Mouse (Mus musculus): Measurements from ENCODE around the gene Arhgef26. TPM values are rescaled to one million over a fixed set of nuclear protein-coding genes. Genes with fewer than 3 reads are reported as not detected.

The Arhgef26 gene
- polyA plus RNA-seq, 1 experiment from 2014 or later = 13.0 TPM

DNA sequence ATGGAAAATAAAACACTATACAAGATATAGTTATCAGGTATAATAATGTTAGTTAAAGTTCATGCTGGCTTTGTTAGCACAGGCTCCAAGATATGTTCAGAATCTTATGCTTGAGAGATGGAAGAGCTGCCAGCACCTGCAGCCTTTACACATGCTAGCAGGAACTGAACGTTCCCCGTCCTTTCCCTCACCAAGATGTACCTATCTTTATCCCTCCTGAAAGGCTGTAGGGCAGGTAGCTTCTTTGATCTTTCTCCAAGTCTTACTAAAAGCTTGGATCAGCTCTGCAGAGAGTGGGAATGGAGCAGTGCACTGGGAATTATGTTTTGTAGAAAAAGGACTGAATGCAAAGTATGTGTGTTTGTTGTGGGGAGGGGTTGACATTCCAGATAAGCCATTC is 64.3 kb downstream of the Arhgef26 start:
- Histone ChIP-seq H3K4me1 (replicated peaks; ENCODE audit: control insufficient read depth, insufficient read depth, low read length) (no peaks in the 10 kb centered on the region), H3K9me3 (ENCODE audit: control insufficient read depth) (no peaks in the 10 kb centered on the region), H3K36me3 (ENCODE audit: control insufficient read depth, insufficient read depth) (peaks cover 8% of the 10 kb centered on the region), H3K4me2 (replicated peaks; ENCODE audit: low read depth) (no peak overlapping the region), H3K4me3 (ENCODE audit: low read depth, low read length) (no peak overlapping the region), H3K27ac (ENCODE audit: low read depth, low read length) (no peak overlapping the region), H3K9ac (ENCODE audit: low read depth, low read length) (no peak overlapping the region), H3K27me3 (replicated peaks; ENCODE audit: control insufficient read depth, insufficient read depth, low read length) (no peaks in the 10 kb centered on the region)
- WGBS = 85% methylated on average over 2 of the region's 2 CpGs
- ATAC-seq = no peak
- no peak for TF ChIP-seq CTCF (IDR thresholded peaks at IDR 0.05; ENCODE audit: low read depth)

DNA sequence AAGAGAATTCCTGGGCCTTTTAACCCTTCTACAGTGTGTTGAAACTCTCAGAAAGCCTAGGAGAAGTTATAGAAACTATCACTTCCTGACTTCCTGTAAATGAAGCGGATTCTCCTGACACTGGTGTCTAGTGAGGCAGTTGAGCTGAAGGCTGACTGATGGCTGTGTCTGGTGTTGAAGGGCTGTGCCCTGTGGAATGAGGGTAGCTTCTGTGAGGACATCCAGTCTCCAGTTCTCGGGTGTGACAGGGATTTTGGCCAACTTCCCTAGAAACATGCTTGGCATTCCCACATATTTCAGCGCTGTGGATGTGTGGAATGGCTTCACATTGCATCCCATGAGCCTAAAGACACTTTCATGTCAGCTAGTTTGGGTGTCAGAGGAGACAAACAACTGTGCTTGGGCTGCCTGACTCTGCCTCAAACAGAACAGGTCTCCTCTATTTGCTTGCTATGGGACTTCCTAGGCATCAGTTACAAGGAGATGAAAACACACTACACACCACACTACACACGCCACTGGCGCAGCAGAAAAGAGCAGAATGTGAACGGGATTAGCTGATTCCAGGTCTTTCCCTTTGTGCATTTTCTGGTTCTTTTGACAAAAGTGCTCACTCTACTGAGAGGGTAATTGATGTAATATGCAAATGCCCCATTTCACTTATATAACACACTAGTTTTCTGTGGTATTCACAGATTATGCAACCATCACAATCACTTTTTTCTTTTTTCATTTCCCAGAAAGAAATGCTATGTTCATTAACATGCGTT is 66.5 kb downstream of the Arhgef26 start:
- ATAC-seq = no peak
- Histone ChIP-seq H3K27me3 (replicated peaks; ENCODE audit: control insufficient read depth, insufficient read depth, low read length) (no peaks in the 10 kb centered on the region), H3K36me3 (ENCODE audit: control insufficient read depth, insufficient read depth) (peaks cover 12% of the 10 kb centered on the region), H3K4me3 (ENCODE audit: low read depth, low read length) (no peak overlapping the region), H3K4me1 (replicated peaks; ENCODE audit: control insufficient read depth, insufficient read depth, low read length) (no peaks in the 10 kb centered on the region), H3K27ac (ENCODE audit: low read depth, low read length) (no peak overlapping the region), H3K9me3 (ENCODE audit: control insufficient read depth) (no peaks in the 10 kb centered on the region), H3K9ac (ENCODE audit: low read depth, low read length) (no peak overlapping the region), H3K4me2 (replicated peaks; ENCODE audit: low read depth) (no peak overlapping the region)
- 87% methylated on average over 7 of the region's 7 CpGs for WGBS
- TF ChIP-seq CTCF (IDR thresholded peaks at IDR 0.05; ENCODE audit: low read depth) = no peak

DNA sequence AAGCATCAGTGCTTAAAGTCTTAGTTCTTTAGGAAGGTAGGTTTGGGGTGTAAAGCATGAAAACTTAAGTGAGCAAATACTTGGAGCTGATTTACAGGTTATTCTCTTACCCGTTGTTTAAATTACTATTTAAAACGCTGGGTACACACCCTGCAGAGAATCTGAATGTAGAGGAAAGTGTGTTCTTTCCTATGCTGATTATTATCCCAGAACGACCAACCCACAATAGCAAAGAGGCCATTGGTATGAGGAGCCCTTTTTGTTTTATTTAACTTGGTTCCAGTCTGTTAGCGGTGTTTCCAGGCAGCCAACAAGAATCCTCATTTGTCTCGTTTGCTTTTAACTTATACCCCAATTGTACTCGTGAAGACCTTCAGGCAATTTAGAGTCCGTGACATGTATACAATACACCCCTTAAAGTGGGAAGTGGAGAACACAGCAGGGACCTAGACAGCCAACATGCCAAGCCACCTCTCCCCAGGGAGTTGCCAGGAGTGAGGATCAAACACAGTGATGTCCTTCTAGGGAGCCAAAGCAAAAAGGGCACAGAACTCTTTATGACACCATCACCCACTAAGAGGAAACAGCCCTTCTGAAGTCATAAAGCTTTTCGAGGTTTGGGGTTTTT is 71.5 kb downstream of the Arhgef26 start:
- no peak overlapping the region for H3K4me2 ChIP-seq (replicated peaks; ENCODE audit: low read depth)
- H3K27ac ChIP-seq (ENCODE audit: low read depth, low read length) = no peak overlapping the region
- H3K36me3 ChIP-seq (ENCODE audit: control insufficient read depth, insufficient read depth) = peaks cover 8% of the 10 kb centered on the region
- no peaks in the 10 kb centered on the region for H3K4me1 ChIP-seq (replicated peaks; ENCODE audit: control insufficient read depth, insufficient read depth, low read length)
- WGBS = 59% methylated on average over 8 of the region's 8 CpGs
- TF ChIP-seq CTCF (IDR thresholded peaks at IDR 0.05; ENCODE audit: low read depth) = no peak
- ATAC-seq = no peak
- no peak overlapping the region for H3K4me3 ChIP-seq (ENCODE audit: low read depth, low read length)
- no peaks in the 10 kb centered on the region for H3K27me3 ChIP-seq (replicated peaks; ENCODE audit: control insufficient read depth, insufficient read depth, low read length)
- no peak overlapping the region for H3K9ac ChIP-seq (ENCODE audit: low read depth, low read length)
- no peaks in the 10 kb centered on the region for H3K9me3 ChIP-seq (ENCODE audit: control insufficient read depth)

DNA sequence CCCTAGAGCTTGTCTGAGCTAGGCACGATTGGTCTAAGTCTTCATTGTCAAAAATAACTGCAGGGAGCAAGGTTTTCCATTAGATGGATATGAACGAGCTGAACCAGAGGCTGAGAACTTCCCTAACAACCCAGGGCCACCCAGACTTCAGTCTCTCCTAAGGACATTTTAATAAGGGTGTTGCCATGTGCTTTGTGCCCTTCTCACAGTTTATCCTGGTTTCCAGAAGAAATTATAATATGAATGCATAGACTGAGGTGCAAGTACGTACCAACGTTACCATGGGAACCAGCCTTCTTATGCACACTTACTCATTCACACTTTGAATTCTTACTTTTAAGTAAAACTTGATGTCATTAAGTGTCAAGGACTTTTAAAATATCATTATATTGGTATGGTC is 72.3 kb downstream of the Arhgef26 start:
- Histone ChIP-seq H3K4me2 (replicated peaks; ENCODE audit: low read depth) (no peak overlapping the region), H3K9me3 (ENCODE audit: control insufficient read depth) (no peaks in the 10 kb centered on the region), H3K9ac (ENCODE audit: low read depth, low read length) (no peak overlapping the region), H3K4me3 (ENCODE audit: low read depth, low read length) (no peak overlapping the region), H3K36me3 (ENCODE audit: control insufficient read depth, insufficient read depth) (peaks cover 6% of the 10 kb centered on the region), H3K4me1 (replicated peaks; ENCODE audit: control insufficient read depth, insufficient read depth, low read length) (no peaks in the 10 kb centered on the region), H3K27ac (ENCODE audit: low read depth, low read length) (no peak overlapping the region), H3K27me3 (replicated peaks; ENCODE audit: control insufficient read depth, insufficient read depth, low read length) (no peaks in the 10 kb centered on the region)
- WGBS = 91% methylated on average over 4 of the region's 4 CpGs
- ATAC-seq = no peak
- no peak for TF ChIP-seq CTCF (IDR thresholded peaks at IDR 0.05; ENCODE audit: low read depth)

DNA sequence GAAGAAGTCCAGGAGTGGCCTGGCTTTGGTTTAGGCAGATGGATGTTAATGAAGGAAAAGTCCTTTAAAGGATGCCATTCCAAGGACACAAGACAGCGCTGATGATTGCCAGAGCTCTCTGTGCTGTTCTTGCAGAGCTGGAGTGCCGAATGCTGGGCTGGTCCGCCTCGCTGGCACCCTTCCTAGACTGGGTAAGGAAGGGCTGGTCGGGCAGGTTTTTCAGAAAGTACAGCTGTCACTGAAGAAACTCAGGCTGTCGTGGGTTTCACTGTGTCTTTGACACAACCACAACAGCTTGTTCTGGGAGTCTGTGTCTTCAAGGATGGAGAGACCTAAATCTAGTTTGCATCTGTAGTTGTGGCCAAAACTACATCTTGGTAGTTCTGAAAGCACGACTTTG is 74.6 kb downstream of the Arhgef26 start:
- H3K9ac ChIP-seq (ENCODE audit: low read depth, low read length) = no peak overlapping the region
- H3K4me2 ChIP-seq (replicated peaks; ENCODE audit: low read depth) = no peak overlapping the region
- H3K4me1 ChIP-seq (replicated peaks; ENCODE audit: control insufficient read depth, insufficient read depth, low read length) = 0 out of 2 replicates have a peak, but pooled peaks cover 4% of the 10 kb centered on the region
- H3K4me3 ChIP-seq (ENCODE audit: low read depth, low read length) = no peak overlapping the region
- TF ChIP-seq CTCF (IDR thresholded peaks at IDR 0.05; ENCODE audit: low read depth) = no peak
- peak; percentile 46; the same call in 1 of the 2 replicates for ATAC-seq
- no peaks in the 10 kb centered on the region for H3K27me3 ChIP-seq (replicated peaks; ENCODE audit: control insufficient read depth, insufficient read depth, low read length)
- 33% methylated on average over 7 of the region's 7 CpGs for WGBS
- H3K36me3 ChIP-seq (ENCODE audit: control insufficient read depth, insufficient read depth) = 0 out of 2 replicates have a peak, but pooled peaks cover 4% of the 10 kb centered on the region
- H3K9me3 ChIP-seq (ENCODE audit: control insufficient read depth) = no peaks in the 10 kb centered on the region
- H3K27ac ChIP-seq (ENCODE audit: low read depth, low read length) = no peak overlapping the region

DNA sequence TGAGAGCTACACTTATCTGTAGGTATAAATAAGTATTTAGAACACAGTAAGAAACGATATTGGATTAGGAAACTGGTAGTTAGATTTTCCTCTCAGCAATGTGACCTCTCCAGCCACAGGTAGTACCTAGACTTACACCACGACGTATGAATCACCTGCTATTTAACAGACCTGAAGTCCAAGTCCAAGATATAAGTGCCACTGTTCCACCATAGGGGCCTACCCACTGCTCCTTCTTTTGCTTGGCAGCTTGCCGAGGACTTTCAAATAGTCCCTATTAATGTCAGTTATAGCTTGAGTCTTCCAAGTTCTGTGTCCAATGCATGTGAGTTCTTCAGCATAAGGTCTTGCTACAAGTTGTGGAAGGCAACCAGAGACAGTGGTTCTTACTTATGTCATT is 76.8 kb downstream of the Arhgef26 start:
- 61% methylated on average over 4 of the region's 4 CpGs for WGBS
- Histone ChIP-seq H3K9me3 (ENCODE audit: control insufficient read depth) (no peaks in the 10 kb centered on the region), H3K4me2 (replicated peaks; ENCODE audit: low read depth) (no peak overlapping the region), H3K27me3 (replicated peaks; ENCODE audit: control insufficient read depth, insufficient read depth, low read length) (no peaks in the 10 kb centered on the region), H3K27ac (ENCODE audit: low read depth, low read length) (no peak overlapping the region), H3K4me3 (ENCODE audit: low read depth, low read length) (no peak overlapping the region), H3K9ac (ENCODE audit: low read depth, low read length) (no peak overlapping the region), H3K4me1 (replicated peaks; ENCODE audit: control insufficient read depth, insufficient read depth, low read length) (0 out of 2 replicates have a peak, but pooled peaks cover 4% of the 10 kb centered on the region), H3K36me3 (ENCODE audit: control insufficient read depth, insufficient read depth) (no peaks in the 10 kb centered on the region)
- TF ChIP-seq CTCF (IDR thresholded peaks at IDR 0.05; ENCODE audit: low read depth) = no peak
- peak; percentile 68 for ATAC-seq

Data from intestine, postnatal 0 days (tissue).